Mouse (Mus musculus): ENCODE data around the gene Lefty1.

The Lefty1 gene

DNA sequence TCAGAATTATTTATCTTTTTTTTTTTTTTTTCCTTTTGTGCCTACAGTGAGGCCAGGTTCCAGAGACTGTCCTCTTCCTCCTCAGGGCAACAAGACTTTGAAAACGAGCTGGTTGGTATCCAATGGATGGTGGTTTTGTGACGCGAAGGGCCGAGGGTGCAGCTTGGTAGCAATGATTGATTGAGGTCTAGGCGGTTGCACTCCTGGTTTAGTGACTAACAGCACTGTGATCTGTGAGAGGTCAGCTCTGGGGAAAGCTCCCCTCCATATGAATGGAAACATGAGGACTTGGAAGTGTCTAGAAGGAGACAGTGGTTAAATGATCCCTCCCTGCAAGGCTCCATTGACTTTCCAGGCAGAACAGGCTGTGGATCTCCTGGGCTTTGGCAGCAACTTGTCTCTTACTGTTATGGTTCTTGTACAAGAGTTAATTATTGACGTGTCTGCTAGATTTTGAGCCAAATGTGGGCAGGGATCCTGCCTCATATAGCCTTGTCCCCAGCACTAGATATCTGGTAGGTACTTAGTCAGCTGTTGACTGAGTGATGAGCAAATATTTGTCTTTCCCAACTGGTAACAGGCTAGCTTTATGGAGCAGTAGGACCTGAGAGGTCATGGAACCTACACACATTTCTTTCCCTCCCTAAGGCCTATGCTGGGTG, 17.4 kb downstream of the Lefty1 start:
- DNase-seq (ENCODE audit: inconsistent age in 2 of 2, low spot score in 1 of 2): peak in 1 of 2 experiments; percentile 75

DNA sequence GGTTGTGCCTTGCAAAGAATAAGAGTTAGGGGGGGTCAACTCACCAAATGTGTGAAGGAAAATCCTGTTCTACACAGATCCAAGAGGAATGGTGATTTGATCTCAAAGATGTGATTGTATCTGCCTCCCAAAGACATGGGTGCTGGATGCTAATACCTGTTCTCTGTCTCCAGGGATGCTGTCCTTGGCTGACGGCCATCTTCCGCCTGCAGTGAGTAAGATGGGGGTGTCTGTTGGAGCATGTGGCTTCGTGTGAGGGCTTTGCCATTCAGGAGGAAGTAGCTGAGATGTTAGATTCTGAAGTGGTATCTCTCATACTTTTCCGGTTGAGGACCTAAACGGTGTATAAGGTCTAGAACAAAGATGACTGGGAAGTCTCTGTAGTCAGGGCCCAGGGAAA, 18.0 kb downstream of the Lefty1 start:
- no peak for DNase-seq (ENCODE audit: inconsistent age in 2 of 2, low spot score in 1 of 2)

DNA sequence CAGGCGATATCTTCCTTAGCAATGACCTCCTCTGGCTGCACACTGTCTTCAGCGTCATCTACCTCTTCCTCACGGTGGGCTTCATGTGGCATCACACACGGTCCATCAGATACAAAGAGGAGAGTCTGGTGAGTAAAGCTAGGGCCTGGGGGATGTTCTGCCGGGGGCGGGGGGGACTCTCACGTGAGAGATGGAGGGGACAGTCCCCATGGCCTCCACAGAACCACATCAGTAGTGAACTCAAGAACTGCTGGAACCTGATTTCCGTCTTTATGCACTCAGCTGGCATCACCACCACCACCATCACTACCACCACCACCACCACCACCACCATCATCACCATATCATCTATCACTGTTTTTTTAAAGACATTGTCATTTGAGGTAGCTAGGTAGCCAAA, 21.6 kb downstream of the Lefty1 start:
- DNase-seq (ENCODE audit: inconsistent age in 2 of 2, low spot score in 1 of 2): no peak

DNA sequence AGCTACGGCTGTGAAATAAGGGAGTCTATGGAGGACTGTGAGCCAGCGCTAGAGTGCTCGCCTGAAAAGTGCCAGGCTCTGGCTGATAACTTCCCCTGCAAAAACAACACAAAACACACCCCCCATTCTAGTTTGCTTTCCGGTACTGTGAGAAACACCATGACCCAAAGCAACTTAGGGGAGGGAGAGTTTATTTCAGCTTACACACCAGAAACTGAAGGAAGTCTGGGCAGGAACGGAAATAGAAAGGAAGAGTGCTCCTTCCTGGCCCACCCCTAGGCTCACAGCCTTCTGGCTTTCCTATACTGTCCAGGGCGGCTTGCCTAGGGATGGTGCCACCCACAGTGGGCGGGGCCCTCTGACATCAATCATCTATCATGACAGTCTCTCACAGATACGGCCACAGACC, 22.2 kb downstream of the Lefty1 start:
- DNase-seq (ENCODE audit: inconsistent age in 2 of 2, low spot score in 1 of 2): peak; percentile 67 to 78

DNA sequence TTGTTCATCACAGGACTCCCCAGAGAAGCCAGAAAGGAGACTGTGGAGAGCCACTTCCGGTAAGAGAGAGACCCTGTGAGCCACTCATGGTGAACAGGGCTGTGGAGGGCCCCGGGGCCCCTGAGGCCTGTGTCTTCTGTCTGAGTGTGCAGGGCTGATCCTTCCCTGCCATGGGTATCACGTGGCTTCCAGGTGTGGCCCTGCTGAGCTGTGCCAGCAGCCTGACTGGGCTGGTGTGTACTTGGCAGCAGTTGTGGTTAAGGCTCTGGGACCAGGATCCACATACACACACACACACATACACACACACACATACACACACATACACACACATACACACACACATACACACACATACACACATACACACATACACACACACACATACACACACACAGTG, 23.2 kb downstream of the Lefty1 start:
- no peak for DNase-seq (ENCODE audit: inconsistent age in 2 of 2, low spot score in 1 of 2)

DNA sequence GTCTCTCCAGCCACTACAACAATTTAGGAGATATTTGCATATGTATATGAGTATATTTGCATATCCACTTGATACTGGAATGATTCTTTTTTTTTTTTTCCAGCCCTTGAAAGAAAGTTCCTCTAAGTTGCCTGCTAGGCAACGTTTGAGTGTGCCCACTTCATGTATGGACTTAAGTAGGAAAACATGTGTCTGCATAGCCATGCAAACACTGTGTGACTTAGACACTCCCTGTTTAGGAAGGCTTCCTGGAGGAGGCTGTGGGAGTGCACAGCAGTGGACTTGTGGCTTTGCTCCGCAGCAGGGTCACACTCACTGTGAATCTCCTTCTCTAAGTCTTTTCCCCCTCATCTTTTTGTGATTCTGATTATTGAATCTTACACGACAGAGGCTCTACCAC, 24.0 kb downstream of the Lefty1 start:
- DNase-seq (ENCODE audit: inconsistent age in 2 of 2, low spot score in 1 of 2): no peak

DNA sequence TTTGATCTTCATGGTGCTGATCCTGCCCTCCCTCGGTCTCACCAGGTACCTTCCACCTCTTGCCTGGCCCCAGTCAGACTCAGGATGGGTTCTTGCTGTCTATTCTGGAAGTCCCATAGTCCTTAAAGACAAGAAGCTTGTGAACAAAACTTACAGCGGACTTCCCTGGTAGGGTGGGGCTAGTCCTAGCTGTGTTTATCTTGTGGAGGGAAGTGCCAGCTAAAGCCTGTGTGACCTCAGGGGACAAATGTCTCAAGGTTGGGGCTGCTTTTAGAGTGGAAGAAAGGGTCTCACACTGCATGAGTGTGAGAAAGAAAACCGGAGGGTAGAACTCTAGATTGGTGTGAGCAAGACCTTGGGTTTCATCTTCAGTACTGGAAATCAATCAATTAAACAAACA, 31.0 kb downstream of the Lefty1 start:
- peak in 1 of 2 experiments; percentile 43 for DNase-seq (ENCODE audit: inconsistent age in 2 of 2, low spot score in 1 of 2)

DNA sequence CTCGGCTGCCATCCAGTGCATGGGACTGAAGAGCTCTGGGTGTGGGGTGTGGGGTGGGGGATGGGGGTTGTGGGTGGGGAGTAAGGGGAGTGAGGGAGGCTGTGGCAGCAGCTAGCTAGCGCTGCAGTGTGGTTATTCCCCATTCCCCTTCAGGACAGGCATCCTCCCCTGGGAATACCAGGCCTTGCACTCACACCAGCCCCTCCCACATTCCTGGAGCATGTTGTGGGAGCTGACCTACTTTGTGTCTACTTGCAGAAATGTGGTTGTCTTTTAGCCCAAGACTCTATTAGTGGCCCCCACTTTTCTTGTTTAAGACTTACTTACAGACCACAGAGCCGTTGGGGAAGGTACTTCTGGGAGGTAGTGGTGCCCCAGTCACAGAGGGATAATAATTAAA, 31.7 kb downstream of the Lefty1 start:
- peak; percentile 71 to 87 for DNase-seq (ENCODE audit: inconsistent age in 2 of 2, low spot score in 1 of 2)

DNA sequence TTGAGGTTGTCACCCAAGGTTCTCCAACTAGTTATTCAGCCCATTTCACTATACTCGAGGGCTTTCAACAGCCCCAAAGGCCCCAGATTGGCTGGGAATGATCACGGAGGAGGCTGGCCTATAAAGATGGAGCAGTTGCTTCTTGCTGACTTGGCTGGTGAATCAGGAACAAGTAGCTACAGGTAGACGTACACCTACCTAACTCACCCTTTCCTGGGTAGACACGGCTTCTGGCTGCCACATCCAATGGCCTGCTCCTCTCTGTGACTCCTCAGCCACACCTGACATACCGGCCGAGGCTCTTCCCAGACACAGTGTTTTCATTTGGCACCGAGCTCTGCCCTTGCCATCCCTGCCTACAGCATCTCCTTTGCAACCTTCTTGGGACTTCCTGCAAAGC, 32.4 kb downstream of the Lefty1 start:
- no peak for DNase-seq (ENCODE audit: inconsistent age in 2 of 2, low spot score in 1 of 2)

DNA sequence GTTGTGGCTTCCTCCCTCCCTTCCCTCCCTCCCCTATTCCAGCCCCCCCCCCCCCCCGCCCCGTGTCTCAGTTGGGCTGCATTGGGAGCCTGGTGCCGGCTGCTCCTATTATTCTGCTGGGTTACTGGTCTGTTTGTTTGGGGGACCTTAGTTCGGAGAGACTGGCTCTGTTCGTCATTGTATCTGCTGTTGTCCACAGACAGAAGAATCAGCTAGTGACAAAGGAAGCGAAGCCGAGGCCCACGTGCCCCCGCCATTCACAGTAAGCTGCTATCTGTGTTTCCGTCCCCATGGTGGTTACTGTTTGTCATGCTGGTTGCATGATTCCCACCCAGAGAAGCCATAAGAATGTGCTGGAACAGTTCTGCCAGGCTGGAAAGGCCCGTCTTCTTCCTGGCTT, 38.1 kb downstream of the Lefty1 start:
- no peak for DNase-seq (ENCODE audit: inconsistent age in 2 of 2, low spot score in 1 of 2)

DNA sequence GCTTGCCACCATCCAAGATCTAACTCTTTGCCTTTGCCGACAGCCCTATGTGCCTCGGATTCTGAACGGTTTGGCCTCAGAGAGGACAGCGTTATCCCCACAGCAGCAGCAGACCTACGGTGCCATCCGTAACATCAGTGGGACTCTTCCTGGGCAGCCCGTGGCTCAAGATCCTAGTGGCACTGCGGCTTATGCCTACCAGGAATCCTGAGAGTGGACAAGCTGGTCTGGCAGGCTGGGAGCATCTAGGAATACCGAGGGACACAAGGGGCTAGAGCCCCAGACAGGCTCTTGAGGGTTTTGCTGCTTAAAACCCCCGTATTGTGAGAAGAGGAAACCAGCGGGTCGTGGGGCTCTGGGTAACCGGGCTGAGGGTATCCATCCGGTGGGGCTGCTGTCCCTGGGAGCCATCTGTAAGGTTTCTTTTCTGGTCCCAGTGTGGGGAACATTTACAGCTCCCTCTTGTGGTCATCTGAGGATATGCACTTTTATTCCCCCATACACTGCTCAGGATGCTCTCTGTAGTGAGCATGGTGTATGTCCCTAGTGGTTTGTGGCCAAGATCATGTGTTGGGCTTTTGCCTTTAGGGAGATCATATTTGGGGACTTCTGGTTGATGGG, 39.4 kb downstream of the Lefty1 start:
- DNase-seq (ENCODE audit: inconsistent age in 2 of 2, low spot score in 1 of 2): peak in 1 of 2 experiments; percentile 81

DNA sequence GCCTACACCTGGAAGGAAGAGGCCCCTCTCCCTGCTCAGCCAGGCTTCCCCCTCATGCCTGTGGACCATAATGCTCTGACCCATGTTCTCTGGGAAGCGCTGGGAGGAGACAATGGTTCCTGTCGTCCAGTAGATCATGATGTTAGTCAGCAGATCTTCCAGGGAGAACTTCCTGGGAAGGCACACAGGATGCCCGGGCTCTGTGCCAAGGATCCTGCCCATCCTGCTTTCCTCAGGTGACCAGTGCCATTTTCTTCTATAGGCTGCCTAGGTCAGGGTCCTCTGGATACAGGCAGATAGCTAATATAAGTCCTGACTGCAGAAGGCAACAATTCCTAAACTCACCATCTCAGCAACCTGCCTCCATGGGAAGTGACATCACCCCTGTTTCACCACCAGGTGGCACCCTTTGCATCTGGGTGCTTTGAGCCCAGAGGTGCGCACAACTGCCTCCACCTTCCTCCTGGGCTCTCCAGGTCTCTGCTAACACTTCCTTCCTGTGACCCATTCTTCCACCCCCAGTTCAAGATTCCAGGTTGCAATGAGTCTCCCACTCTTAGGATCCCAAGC, 41.4 kb downstream of the Lefty1 start:
- DNase-seq (ENCODE audit: inconsistent age in 2 of 2, low spot score in 1 of 2): peak; percentile 54 to 86

DNA sequence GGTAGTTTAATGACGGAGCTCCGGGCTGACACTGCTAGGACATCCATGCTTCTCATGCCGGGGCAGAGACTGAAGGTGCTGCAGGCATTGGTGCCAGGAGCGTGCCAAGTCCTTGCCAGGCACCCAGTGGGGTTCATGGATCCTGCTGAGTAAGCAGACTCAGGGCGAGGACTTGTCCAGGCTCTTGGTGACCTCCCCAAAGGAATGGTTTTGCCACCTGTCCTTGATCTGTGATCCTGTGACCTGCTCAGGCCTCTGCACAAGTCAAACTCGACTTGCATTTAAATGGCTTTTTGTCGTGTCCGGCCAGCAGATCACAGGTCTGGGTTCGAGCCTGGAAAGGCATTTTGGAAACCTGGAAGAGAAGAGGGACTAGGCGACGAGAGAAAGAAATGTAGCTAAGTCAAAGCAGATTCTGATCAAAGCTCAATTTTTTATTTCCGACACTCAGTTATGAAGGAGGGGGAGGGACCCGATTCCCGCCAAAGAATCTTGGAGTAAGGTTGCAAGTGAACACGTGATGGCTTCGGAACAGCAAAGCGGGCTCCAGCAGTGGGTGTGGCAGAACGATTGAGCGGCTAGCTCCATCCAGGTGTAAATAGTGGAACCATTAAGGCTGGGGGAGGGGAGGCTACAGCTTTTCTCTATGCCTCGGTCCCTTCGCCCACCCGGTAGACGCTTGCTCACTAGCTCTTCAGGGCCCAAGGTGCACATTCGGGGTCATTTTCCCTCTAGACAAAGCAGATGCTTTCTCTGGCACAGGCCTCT, 44.8 kb downstream of the Lefty1 start:
- no peak for DNase-seq (ENCODE audit: inconsistent age in 2 of 2, low spot score in 1 of 2)

DNA sequence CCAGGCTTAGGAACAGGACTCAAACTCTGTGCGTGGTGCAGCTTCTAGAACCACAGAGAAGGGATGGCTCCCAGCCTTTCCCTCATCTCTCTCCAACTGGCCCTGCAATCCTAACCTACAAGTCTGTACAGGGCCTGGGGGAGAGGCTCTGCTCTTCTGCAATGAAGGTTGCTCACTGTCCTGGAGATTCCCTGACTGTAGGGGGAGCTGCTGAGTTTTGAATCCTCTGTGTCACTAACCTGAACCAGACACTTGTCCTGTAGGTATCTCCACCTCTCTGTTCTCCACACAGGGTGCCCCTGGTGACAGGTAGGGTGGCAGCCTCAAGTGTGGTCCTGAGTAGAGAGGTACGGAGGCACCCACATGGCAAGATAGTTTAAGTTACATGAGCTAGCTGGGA, 45.6 kb downstream of the Lefty1 start:
- DNase-seq (ENCODE audit: inconsistent age in 2 of 2, low spot score in 1 of 2): peak in 1 of 2 experiments; percentile 69

DNA sequence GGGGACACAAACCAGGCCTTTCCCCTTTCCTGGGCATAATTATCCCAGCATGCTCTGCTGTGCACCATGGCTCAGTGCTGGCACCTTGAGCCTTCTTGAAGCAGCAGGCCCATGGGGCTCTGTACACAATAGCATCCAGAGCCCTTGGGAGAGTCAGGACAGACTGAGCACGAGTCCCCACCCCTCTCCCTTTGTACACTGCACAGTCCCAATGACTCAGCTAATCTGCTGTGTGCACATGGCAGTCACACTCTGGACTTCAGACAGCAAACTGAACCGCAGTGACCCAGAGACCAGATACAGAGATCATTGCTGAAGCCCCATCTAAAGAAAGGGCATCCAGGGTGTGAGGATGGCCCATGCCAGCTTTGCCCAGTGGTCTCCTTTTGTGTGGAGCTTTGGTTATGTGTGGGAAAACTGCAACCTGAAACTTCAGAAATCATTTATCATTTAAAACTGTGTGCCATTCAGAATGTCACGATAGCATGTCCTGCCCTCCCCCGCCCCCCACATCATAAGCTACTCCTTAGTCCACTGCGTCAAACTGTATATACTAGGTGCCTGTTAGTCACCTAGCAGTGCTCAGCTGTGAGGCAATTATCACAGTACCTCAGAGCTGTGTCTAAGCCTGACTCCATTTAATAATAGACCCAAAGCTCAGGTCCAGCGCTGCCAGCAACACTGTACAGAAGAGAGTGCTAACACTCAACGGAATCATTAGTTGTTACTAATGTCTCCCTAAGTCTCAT, 46.6 kb downstream of the Lefty1 start:
- peak in 1 of 2 experiments; percentile 43 for DNase-seq (ENCODE audit: inconsistent age in 2 of 2, low spot score in 1 of 2)

DNA sequence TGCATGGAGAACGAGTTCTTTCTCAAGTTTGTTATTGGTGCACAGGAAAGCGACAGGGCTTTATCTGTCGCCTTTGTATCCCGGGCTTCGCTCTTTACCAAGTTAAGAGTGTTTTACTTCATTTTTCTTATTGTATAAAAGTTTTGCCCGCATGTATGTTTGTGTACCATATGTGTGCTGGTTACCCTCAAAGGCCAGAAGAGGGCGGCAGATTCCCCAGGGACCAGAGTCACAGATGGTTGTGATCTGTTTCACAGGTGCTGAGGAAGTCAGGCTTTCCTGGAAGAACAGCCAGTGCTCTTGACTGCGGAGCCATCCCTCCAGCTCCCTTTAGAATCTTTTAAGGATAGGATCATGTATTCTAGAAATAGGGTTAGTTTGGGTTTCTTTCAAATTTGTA, 51.9 kb downstream of the Lefty1 start:
- DNase-seq (ENCODE audit: inconsistent age in 2 of 2, low spot score in 1 of 2): no peak

DNA sequence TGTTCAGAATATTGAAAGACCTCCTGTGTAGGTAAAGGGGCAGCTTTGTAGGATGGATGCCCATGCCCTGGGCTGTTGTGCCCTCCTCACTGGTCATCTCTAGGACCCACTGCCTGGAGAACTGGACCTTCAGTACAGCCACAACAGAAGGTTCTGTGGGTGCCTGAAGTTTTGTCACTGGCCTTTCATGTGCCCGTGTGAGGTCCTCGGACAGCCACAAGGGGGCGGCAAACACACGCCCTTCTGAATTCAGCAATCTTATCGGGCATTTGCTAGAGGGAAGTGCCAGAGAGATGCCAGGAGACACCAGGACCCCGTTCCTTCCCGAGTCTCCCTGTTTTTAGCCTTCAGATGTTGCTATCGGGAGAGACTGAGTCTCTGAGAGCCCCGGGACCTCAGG, 52.9 kb downstream of the Lefty1 start:
- peak; percentile 80 to 94 for DNase-seq (ENCODE audit: inconsistent age in 2 of 2, low spot score in 1 of 2)

Data from adrenal gland, adult (tissue).